Mouse (Mus musculus) hindbrain, embryonic 12.5 days (tissue): ENCODE data around the gene Mtmr4. TPM values are rescaled to one million over a fixed set of nuclear protein-coding genes. Genes with fewer than 3 reads are reported as not detected.

Experiments
- ATAC-seq: fragments of 200-750 bp; cut with Nextera tagmentation; 2 replicates; pipeline ENCODE4 v1.8.0; 2017; ENCODE audit warnings: moderate TSS enrichment; ENCODE audit not compliant: low FRiP score
- H3K27ac ChIP-seq: fragments of 300-500 bp; sonication (generic); 2 replicates; pipeline ENCODE4 v1.5.1; 2016; ENCODE audit warnings: mild to moderate bottlenecking
- H3K27me3 ChIP-seq: fragments of 300-500 bp; sonication (generic); 2 replicates; pipeline ENCODE4 v1.6.1; 2016; ENCODE audit warnings: mild to moderate bottlenecking
- H3K36me3 ChIP-seq: fragments of 300-500 bp; sonication (generic); 2 replicates; pipeline ENCODE4 v1.6.1; 2016; ENCODE audit warnings: mild to moderate bottlenecking
- H3K4me1 ChIP-seq: fragments of 300-500 bp; sonication (generic); 2 replicates; pipeline ENCODE4 v1.6.1; 2016
- H3K4me2 ChIP-seq: fragments of 300-500 bp; sonication (generic); replicated peaks from 2 replicates; pipeline ENCODE4 v1.6.1; 2016; ENCODE audit warnings: mild to moderate bottlenecking
- H3K4me3 ChIP-seq: fragments of 300-500 bp; sonication (generic); 2 replicates; pipeline ENCODE4 v1.5.1; 2016; ENCODE audit warnings: mild to moderate bottlenecking
- H3K9ac ChIP-seq: fragments of 300-500 bp; sonication (generic); 2 replicates; pipeline ENCODE4 v1.6.1; 2016; ENCODE audit warnings: mild to moderate bottlenecking, moderate library complexity
- H3K9me3 ChIP-seq: fragments of 300-500 bp; sonication (generic); replicated peaks from 2 replicates; pipeline ENCODE4 v1.6.1; 2016; ENCODE audit warnings: mild to moderate bottlenecking
- WGBS: fragments of 180-500 bp; shearing (Covaris S2); methylation state at CpG from one replicate; pipeline ENCODE4 v1.1.7; 2016; 5-methylcytosine and 5-hydroxymethylcytosine counted together
- polyA plus RNA-seq: library from polyadenylated mRNA; unstranded; fragments of >200 nt; fragmentation: Nextera tagmentation; extraction: Ambion mirVana; gene quantifications from 2 replicates; pipeline ENCODE4 v1.2.1, GENCODE M21; 2016

Gene Mtmr4
- polyA plus RNA-seq, 1 experiment from 2014 or later = 86.8 TPM

DNA sequence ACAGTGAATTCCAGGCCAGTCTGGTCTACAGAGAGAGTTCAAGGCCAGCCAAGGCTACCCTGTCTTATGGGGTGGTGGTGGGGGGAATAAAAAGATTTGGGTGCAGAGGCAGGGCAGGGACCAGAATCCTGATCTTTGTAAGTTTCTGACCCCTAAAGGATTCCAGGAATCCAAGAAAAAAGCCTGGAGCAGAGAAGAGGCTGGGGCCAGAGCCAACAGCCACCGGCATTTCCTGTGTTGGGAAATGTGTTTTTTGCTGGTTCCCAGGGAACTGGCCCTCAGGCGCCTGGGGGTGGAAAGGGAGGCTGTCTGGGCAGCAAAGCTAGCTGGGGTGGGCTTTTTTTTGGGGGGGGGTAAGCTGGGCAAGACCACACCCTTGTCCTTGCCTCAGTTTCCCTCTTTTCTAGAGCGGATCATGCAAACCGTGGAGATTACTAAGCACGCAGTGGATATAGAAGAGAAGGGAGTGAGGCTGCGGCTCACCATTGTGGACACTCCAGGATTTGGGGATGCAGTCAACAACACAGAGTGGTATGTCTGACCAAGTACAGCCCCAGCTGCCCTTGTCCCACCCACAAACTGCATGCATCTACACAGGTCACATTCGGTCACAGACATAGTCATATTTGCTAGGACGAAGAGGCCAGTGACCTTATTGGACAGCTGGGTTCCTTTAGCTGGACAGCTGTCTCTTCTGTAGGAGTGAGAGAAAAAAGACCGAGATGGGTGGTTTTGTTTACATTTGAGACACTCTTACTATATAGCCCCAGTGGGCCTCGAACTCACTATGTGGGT lies 7.1 kb upstream of the Mtmr4 start:
- no peak for ATAC-seq
- 0 out of 2 replicates have a peak, but pooled peaks cover 3% of the 10 kb centered on the region for H3K36me3 ChIP-seq
- H3K27ac ChIP-seq = no peak overlapping the region
- 85% methylated on average over 10 of the region's 10 CpGs for WGBS
- no peaks in the 10 kb centered on the region for H3K9me3 ChIP-seq
- H3K9ac ChIP-seq = no peak overlapping the region
- peaks cover 8% of the 10 kb centered on the region for H3K4me1 ChIP-seq
- H3K4me3 ChIP-seq = no peak overlapping the region
- H3K27me3 ChIP-seq = peaks cover 10% of the 10 kb centered on the region; the same call in 1 of the 2 replicates
- no peak overlapping the region for H3K4me2 ChIP-seq

DNA sequence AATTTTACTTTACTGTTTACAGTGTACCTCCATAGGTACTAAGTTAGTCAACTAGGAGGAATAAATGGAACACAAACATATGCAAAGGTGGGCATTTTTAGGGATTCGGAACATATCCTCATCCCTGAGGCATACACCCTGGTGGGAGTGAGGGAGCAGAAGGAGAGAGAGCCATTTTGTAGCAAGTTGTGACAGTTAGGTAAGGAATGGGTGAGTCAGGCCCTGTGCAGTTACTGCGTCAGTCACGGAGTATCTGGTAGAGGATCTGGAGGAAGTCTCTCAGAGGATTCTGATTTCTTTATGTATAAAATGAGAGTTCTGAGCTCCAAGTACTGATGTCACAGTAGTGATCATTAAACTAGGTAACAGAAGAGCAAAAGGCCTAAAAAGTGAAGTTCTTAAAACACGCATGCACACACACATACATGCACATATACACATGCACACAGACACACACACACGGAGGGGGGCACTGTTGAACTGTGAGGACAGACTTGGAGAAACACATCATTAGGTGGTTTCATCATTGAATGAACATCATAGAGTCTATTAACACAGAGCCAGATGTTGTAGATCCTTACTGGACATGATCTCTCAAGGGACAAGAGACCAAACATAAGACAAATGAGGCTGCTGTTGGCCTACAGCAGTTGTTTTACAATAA lies 4.6 kb upstream of the Mtmr4 start:
- peaks cover 18% of the 10 kb centered on the region for H3K4me1 ChIP-seq
- H3K27ac ChIP-seq = no peak overlapping the region
- H3K27me3 ChIP-seq = no peaks in the 10 kb centered on the region
- H3K9me3 ChIP-seq = no peaks in the 10 kb centered on the region
- 92% methylated on average over 5 of the region's 5 CpGs for WGBS
- no peak overlapping the region for H3K4me3 ChIP-seq
- H3K4me2 ChIP-seq = no peak overlapping the region
- 0 out of 2 replicates have a peak, but pooled peaks cover 3% of the 10 kb centered on the region for H3K36me3 ChIP-seq
- H3K9ac ChIP-seq = no peak overlapping the region
- no peak for ATAC-seq

DNA sequence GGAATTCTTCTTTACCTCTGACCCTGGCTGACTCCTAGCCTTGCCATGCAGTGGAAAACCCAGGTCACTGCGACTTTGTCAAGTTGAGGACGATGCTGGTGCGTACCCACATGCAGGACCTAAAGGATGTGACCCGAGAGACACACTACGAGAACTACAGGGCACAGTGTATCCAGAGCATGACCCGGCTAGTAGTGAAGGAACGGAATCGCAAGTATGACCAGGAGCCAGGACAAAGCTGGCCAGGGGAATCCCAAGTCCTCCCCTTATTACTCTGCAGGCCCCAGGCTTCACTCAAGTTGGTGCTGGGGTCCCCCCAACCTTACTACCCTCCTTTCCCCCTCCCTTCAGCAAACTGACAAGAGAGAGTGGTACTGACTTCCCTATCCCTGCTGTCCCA lies 2.4 kb upstream of the Mtmr4 start:
- peaks cover 39% of the 10 kb centered on the region for H3K4me1 ChIP-seq
- WGBS = 96% methylated on average over 8 of the region's 8 CpGs
- H3K36me3 ChIP-seq = peaks cover 7% of the 10 kb centered on the region; the same call in 1 of the 2 replicates
- no peak overlapping the region for H3K4me3 ChIP-seq
- H3K9ac ChIP-seq = no peak overlapping the region
- no peak overlapping the region for H3K27ac ChIP-seq
- H3K27me3 ChIP-seq = no peaks in the 10 kb centered on the region
- no peaks in the 10 kb centered on the region for H3K9me3 ChIP-seq
- ATAC-seq = no peak
- peak overlapping the region; percentile 87; the same call in 1 of the 2 replicates for H3K4me2 ChIP-seq

DNA sequence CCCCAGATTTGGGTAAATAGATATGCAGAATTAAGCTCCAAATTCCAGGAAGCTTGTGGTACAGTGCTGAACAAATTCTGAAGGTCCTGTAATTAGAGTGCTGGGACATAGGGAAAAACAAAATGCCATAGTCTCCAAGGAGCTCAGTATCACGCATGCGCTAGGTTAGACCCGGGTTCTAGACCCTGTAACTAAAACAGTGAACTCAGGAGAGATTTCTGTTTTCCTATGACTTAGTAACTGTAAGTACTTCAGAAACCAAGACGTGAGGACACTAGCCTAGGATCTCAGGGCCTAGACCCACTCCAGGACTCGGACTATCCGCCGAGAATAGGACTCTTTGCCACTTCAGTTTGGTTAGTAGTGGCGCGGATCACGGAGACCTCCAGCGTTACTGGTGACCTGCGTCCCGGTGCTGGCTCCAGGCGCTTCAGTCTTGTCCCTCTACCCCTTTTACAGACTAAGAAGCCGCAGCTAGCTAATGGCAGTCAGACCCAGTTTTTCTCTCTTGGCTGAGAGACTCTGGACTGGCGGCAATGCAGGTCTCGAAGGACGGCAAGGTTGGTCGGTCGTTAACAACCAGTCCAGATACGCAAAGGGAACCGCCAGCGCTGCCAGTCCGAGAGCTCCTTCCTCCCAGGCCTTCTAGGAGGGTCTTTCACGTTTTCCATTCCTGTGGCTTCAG lies 979 bp upstream of the Mtmr4 start:
- no peaks in the 10 kb centered on the region for H3K9me3 ChIP-seq
- peak overlapping the region; percentile 87 for H3K4me2 ChIP-seq
- peak overlapping the region; percentile 88 for H3K27ac ChIP-seq
- peaks cover 7% of the 10 kb centered on the region; the same call in 1 of the 2 replicates for H3K36me3 ChIP-seq
- ATAC-seq = no peak
- H3K9ac ChIP-seq = peak overlapping the region; percentile 86
- peak overlapping the region; percentile 79 for H3K4me3 ChIP-seq
- 2% methylated on average over 25 of the region's 25 CpGs for WGBS
- H3K27me3 ChIP-seq = no peaks in the 10 kb centered on the region
- peaks cover 51% of the 10 kb centered on the region for H3K4me1 ChIP-seq

DNA sequence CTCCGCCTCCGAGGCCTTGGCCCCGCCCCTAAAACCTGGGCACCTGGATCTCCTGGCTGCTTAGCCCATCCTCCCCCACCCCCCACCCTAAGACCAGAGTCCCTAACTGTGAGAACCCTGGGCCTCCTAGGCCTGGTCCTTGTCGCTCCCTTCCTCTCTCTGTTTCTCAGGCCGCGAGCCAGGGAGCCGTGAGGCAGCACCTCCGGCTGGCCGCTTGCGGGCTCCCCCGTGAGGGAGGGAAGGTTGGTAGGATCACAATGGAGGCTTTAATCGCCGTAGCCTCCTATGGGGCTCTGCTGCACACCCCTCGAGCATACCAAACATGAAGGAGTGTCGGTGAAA lies 363 bp downstream of the Mtmr4 start:
- peak; percentile 51; the same call in 1 of the 2 replicates for ATAC-seq
- WGBS = under 1% methylated on average over 15 of the region's 15 CpGs
- Histone ChIP-seq H3K9ac (peak overlapping the region; percentile 81), H3K36me3 (peaks cover 11% of the 10 kb centered on the region), H3K4me3 (peak overlapping the region; percentile 79), H3K9me3 (no peaks in the 10 kb centered on the region), H3K4me1 (peaks cover 64% of the 10 kb centered on the region), H3K27me3 (no peaks in the 10 kb centered on the region), H3K27ac (peak overlapping the region; percentile 90), H3K4me2 (peak overlapping the region; percentile 80)

DNA sequence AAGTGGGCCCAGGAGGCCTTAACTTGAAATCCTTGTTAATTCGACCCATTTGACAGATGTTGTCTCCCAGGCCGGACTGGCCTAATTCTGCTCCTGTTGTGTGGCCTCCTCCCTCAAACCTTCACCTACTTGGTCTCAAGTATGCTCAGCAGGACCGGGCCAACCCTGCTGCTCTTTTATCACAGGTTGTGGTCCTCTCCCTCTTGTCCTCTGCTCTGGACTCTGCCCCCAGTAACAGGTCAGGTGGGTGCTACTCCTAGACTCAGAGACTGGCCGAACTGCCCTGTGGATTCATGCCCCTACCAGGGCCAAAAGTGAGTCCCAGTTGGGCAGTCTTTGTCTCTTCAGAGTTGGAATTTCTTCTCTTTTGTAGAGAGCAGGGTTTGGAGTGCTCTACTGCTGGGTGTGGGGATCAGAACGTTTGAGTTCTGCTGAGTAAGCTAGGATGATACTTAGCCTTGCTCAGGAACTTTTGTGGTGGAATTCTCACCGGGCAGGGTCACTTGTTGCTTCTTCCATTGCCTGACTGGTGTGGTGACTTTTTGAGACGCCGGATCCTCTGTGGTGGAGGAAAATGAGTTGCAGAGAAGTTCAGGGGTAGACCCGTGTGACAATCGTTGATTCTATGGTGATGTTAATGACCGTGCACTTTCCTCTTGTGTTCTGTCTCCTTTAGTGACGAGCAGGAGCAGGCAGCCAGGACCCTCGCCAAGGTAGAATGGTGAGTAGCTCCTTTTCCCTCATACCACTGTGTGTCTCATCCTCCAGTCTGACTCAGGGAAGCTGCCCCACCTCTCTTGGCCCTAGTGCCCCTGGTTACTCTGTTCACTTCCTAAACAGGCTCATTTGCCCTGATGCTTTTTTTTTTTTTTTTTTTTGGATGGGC lies 994 bp downstream of the Mtmr4 start:
- peaks cover 65% of the 10 kb centered on the region for H3K4me1 ChIP-seq
- no peaks in the 10 kb centered on the region for H3K9me3 ChIP-seq
- no peaks in the 10 kb centered on the region for H3K27me3 ChIP-seq
- WGBS = 38% methylated on average over 13 of the region's 13 CpGs
- H3K36me3 ChIP-seq = peaks cover 17% of the 10 kb centered on the region
- H3K4me3 ChIP-seq = peak overlapping the region; percentile 79
- peak overlapping the region; percentile 80 for H3K4me2 ChIP-seq
- peak overlapping the region; percentile 81 for H3K9ac ChIP-seq
- no peak for ATAC-seq
- peak overlapping the region; percentile 90 for H3K27ac ChIP-seq

DNA sequence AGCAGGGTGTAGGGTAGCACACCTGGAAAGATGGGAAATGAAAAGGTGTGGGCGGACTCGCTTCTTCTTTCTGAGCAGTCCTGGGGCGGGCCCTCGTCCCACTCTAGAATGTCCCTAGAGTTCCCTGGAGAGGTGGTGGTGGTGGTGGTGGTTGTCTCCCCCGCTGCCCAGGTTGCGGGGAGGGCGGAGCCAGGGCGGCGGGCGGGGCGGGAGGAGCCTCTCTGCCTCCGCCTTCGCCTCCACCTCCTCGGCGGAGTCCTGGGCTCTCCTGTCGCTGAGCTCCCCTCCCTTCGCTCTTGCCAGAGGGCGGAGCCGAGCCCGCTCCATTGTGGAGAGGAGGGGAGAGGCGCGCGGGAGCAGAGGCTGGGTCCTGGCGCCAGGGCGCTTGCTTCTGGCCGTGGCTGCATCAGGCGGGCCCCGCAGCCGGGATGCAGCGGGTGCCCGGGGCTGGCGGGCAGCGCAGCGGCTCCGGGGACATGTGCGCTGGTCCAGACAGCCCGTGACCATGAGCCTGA lies 3.4 kb downstream of the Mtmr4 start:
- peak overlapping the region; percentile 87 for H3K4me2 ChIP-seq
- ATAC-seq = peak; percentile 61
- no peaks in the 10 kb centered on the region for H3K9me3 ChIP-seq
- H3K36me3 ChIP-seq = peaks cover 39% of the 10 kb centered on the region
- 2% methylated on average over 19 of the region's 37 CpGs for WGBS
- H3K4me1 ChIP-seq = peaks cover 52% of the 10 kb centered on the region
- peak overlapping the region; percentile 92 for H3K27ac ChIP-seq
- peak overlapping the region; percentile 75 for H3K4me3 ChIP-seq
- H3K9ac ChIP-seq = peak overlapping the region; percentile 81
- no peaks in the 10 kb centered on the region for H3K27me3 ChIP-seq

DNA sequence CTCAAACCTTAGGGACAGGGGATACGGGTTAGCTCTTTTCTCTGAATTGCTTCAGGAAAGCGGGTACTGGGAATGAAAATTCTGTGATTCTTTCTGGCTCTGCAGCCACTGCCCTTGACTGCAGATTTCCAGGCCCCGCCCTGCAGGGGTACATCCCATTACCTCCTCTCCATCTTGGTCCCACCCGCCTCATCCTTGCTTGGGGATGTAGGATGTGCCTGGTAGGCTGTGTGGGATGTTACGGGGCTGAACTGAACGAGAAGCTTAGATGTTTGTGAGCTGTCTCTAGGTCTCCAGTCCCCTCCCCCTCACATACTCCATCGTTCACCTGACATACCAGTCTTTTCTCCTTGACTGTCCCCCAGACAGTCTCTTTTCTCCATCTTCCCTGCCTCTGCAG lies 4.0 kb downstream of the Mtmr4 start:
- Histone ChIP-seq H3K4me3 (peak overlapping the region; percentile 75), H3K4me2 (peak overlapping the region; percentile 87), H3K4me1 (peaks cover 47% of the 10 kb centered on the region), H3K27ac (peak overlapping the region; percentile 92), H3K9ac (peak overlapping the region; percentile 81), H3K36me3 (peaks cover 45% of the 10 kb centered on the region), H3K27me3 (no peaks in the 10 kb centered on the region), H3K9me3 (no peaks in the 10 kb centered on the region)
- no peak for ATAC-seq
- WGBS = 7% methylated on average over 7 of the region's 7 CpGs

DNA sequence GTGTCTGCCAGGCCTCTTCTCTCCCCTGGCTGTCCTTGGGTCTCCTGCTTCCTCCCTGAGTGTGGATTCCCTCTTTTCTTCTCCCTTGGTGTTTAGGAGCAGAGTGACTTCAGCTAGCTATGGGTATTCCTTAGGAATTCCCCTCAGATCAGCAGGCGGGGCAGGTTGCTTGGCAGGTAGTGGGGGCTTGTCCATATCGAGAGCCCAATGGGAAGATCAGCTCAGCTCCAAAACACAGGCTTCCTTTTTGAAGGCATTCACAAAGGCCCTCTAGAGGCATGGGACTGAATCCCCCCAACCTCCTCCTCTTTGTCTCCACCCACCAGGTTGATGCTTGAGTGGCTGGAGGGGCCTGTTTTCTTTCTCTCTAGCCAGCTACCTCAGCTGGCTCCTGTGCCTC lies 4.5 kb downstream of the Mtmr4 start:
- Histone ChIP-seq H3K27ac (peak overlapping the region; percentile 92), H3K9me3 (no peaks in the 10 kb centered on the region), H3K27me3 (no peaks in the 10 kb centered on the region), H3K4me3 (peak overlapping the region; percentile 75), H3K9ac (peak overlapping the region; percentile 81), H3K4me2 (peak overlapping the region; percentile 87), H3K4me1 (peaks cover 47% of the 10 kb centered on the region), H3K36me3 (peaks cover 50% of the 10 kb centered on the region)
- no peak for ATAC-seq
- 43% methylated on average over 2 of the region's 2 CpGs for WGBS

DNA sequence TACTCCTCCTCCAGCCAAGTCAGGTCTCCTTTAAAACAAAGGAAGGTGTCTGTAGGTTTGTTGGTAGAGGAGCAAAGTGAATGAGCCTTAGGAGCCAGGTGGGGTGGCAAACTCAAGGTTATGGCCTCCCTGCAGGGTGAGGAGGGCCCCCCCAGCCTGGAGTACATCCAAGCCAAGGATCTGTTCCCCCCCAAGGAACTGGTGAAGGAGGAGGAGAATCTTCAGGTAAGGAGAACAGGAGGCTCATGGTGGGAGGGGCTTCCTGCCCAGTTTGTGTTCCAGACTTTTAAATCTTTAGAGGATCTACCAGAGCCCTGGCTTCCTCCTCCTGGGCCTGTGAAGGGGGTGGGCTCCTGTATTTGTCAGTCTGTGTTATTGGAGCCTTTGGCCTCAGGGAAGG lies 5.1 kb downstream of the Mtmr4 start:
- Histone ChIP-seq H3K4me2 (peak overlapping the region; percentile 87), H3K36me3 (peaks cover 56% of the 10 kb centered on the region), H3K9me3 (no peaks in the 10 kb centered on the region), H3K27ac (peak overlapping the region; percentile 92; the same call in 1 of the 2 replicates), H3K4me3 (peak overlapping the region; percentile 75), H3K4me1 (peaks cover 47% of the 10 kb centered on the region), H3K27me3 (no peaks in the 10 kb centered on the region), H3K9ac (peak overlapping the region; percentile 81)
- no peak for ATAC-seq

DNA sequence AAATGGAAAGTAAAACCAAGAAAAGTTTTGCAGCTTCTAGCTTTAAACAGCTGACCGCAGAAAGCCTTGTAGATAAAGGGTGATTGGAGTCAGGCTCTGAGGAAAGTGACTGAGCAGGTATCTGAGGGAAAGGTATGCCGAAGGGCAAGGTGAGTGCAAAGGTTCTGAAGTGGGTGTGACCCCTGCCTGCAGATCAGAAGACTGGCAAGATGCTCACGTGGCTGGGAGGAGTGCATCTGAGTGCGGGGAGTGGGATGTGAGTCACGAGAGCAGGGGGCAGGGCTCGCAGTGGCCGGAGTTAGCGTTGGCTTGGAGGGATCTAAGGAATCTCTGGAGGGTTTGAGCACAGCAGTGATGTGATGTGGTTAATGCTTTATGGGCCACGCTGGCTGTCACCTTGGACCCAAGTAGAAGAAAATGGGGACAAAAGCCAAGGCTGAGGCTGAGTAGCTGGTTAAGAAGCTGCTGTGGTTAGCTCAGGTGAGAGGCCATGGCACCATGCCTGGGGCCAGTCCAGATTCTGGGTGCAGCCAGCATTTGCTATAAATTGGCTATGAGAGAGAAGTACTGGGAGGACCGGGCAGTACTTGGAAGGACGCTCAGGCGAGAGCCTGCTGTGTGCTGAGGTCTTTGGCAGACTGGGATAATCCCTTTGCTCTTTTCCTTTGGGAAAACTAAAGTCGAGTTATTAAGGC lies 7.6 kb downstream of the Mtmr4 start:
- Histone ChIP-seq H3K9ac (no peak overlapping the region), H3K9me3 (no peaks in the 10 kb centered on the region), H3K4me3 (no peak overlapping the region), H3K27me3 (no peaks in the 10 kb centered on the region), H3K27ac (no peak overlapping the region), H3K4me1 (peaks cover 27% of the 10 kb centered on the region), H3K36me3 (peaks cover 76% of the 10 kb centered on the region), H3K4me2 (no peak overlapping the region)
- ATAC-seq = no peak
- WGBS = 93% methylated on average over 13 of the region's 13 CpGs
